Mouse (Mus musculus) heart, embryonic 14.5 days (tissue): ENCODE data around the gene Park7. TPM values are rescaled to one million over a fixed set of nuclear protein-coding genes. Genes with fewer than 3 reads are reported as not detected.

Source experiments
- ATAC-seq: fragments of 200-750 bp; cut with Nextera tagmentation; 2 replicates; pipeline ENCODE4 v1.8.0; 2017; ENCODE audit warnings: low read depth, moderate TSS enrichment; ENCODE audit not compliant: insufficient number of reproducible peaks, insufficient read depth, low FRiP score
- H3K27ac ChIP-seq, 2 experiments: fragments of 200-500 bp in 1 of 2; fragments of 300-500 bp in 1 of 2; sonication (generic) in 1 of 2; replicated peaks in 1 of 2; 2 replicates each; pipeline ENCODE4 v1.5.1; 2012 to 2014; ENCODE audit warnings: low read depth in 2 of 2, low read length in 2 of 2, control low read depth in 1 of 2, mild to moderate bottlenecking in 1 of 2, mixed read lengths in 1 of 2; ENCODE audit not compliant: control insufficient read depth in 1 of 2, insufficient read depth in 1 of 2
- H3K27me3 ChIP-seq: fragments of 300-500 bp; sonication (generic); 2 replicates; pipeline ENCODE4 v1.6.1; 2014; ENCODE audit warnings: mild to moderate bottlenecking, low read length, control low read depth; ENCODE audit not compliant: control insufficient read depth, insufficient read depth
- H3K36me3 ChIP-seq: fragments of 300-500 bp; sonication (generic); 2 replicates; pipeline ENCODE4 v1.6.1; 2014; ENCODE audit warnings: mild to moderate bottlenecking, control low read depth, low read length, mixed read lengths; ENCODE audit not compliant: control insufficient read depth, insufficient read depth
- H3K4me1 ChIP-seq, 2 experiments: fragments of 200-500 bp in 1 of 2; fragments of 300-500 bp in 1 of 2; sonication (generic) in 1 of 2; 2 replicates each; pipeline ENCODE4 v1.6.1; 2012 to 2014; ENCODE audit warnings: low read length in 2 of 2, control low read depth in 1 of 2, mixed read lengths in 1 of 2; ENCODE audit not compliant: control insufficient read depth in 2 of 2, insufficient read depth in 2 of 2
- H3K4me2 ChIP-seq: fragments of 300-500 bp; sonication (generic); 2 replicates; pipeline ENCODE4 v1.6.1; 2014; ENCODE audit warnings: mild to moderate bottlenecking, low read length
- H3K4me3 ChIP-seq, 2 experiments: fragments of 200-500 bp in 1 of 2; fragments of 300-500 bp in 1 of 2; sonication (generic) in 1 of 2; 2 replicates each; pipeline ENCODE4 v1.5.1; 2012 to 2014; ENCODE audit warnings: low read length in 2 of 2, mild to moderate bottlenecking in 2 of 2, control low read depth in 1 of 2, low read depth in 1 of 2, moderate library complexity in 1 of 2; ENCODE audit not compliant: control insufficient read depth in 1 of 2, insufficient read depth in 1 of 2
- H3K9ac ChIP-seq: fragments of 300-500 bp; sonication (generic); 2 replicates; pipeline ENCODE4 v1.6.1; 2014; ENCODE audit warnings: mild to moderate bottlenecking, low read length
- H3K9me3 ChIP-seq: fragments of 300-500 bp; sonication (generic); 2 replicates; pipeline ENCODE4 v1.6.1; 2016; ENCODE audit warnings: low read length, control low read depth; ENCODE audit not compliant: control insufficient read depth
- WGBS: fragments of 180-500 bp; shearing (Covaris S2); extraction: QIAGEN DNeasy Blood & Tissue Kit; methylation state at CpG from one replicate; pipeline ENCODE4 v1.1.7; 2014; 5-methylcytosine and 5-hydroxymethylcytosine counted together
- polyA plus RNA-seq: library from polyadenylated mRNA; unstranded; fragments of >200 nt; fragmentation: Nextera tagmentation; extraction: Ambion mirVana; gene quantifications from 2 replicates; pipeline ENCODE4 v1.2.1, GENCODE M21; 2014

The Park7 gene
- polyA plus RNA-seq, 1 experiment from 2014 or later: 351 TPM

GRCm38 (mm10) chr4:150872139-150872651 is 42.0 kb downstream of the Park7 start:
- 36% methylated on average over 9 of the region's 9 CpGs for WGBS
- Histone ChIP-seq H3K9ac (peak overlapping the region; percentile 2; the same call in 1 of the 2 replicates), H3K4me3 (no peak overlapping the region), H3K27me3 (no peaks in the 10 kb centered on the region), H3K4me1 (peaks cover 25 to 26% of the 10 kb centered on the region in 2 experiments), H3K4me2 (no peak overlapping the region), H3K9me3 (no peaks in the 10 kb centered on the region), H3K27ac (peak overlapping the region; percentile 21 to 58; a peak in 3 of 4 replicates), H3K36me3 (peaks cover 16% of the 10 kb centered on the region)
- no peak for ATAC-seq

GRCm38 (mm10) chr4:150871392-150872138 is 42.7 kb downstream of the Park7 start:
- Histone ChIP-seq H3K9ac (peak overlapping the region; percentile 2; the same call in 1 of the 2 replicates), H3K36me3 (peaks cover 22% of the 10 kb centered on the region), H3K27me3 (no peaks in the 10 kb centered on the region), H3K9me3 (no peaks in the 10 kb centered on the region), H3K4me2 (no peak overlapping the region), H3K4me1 (peaks cover 25 to 26% of the 10 kb centered on the region in 2 experiments), H3K27ac (peak overlapping the region; percentile 9 to 58; a peak in 3 of 4 replicates), H3K4me3 (no peak overlapping the region)
- ATAC-seq: peak; percentile 37
- 22% methylated on average over 10 of the region's 10 CpGs for WGBS

- peaks cover 25 to 26% of the 10 kb centered on the region in 2 experiments for H3K4me1 ChIP-seq
- 73% methylated on average over 13 of the region's 13 CpGs for WGBS
- ATAC-seq: no peak
- H3K27ac ChIP-seq: no peak overlapping the region
- no peaks in the 10 kb centered on the region for H3K9me3 ChIP-seq
- no peaks in the 10 kb centered on the region for H3K27me3 ChIP-seq
- no peak overlapping the region for H3K4me3 ChIP-seq
- peaks cover 28% of the 10 kb centered on the region for H3K36me3 ChIP-seq
- no peak overlapping the region for H3K9ac ChIP-seq
- no peak overlapping the region for H3K4me2 ChIP-seq
Measured at GRCm38 (mm10) chr4:150870963-150871391, 43.3 kb downstream of the Park7 start.

GRCm38 (mm10) chr4:150869276-150870197 is 44.7 kb downstream of the Park7 start:
- no peak overlapping the region for H3K27ac ChIP-seq
- H3K36me3 ChIP-seq: peaks cover 35% of the 10 kb centered on the region
- WGBS: 59% methylated on average over 17 of the region's 17 CpGs
- H3K9me3 ChIP-seq: no peaks in the 10 kb centered on the region
- peak overlapping the region; percentile 38; the same call in 1 of the 2 replicates for H3K9ac ChIP-seq
- H3K4me2 ChIP-seq: no peak overlapping the region
- peaks cover 25 to 26% of the 10 kb centered on the region in 2 experiments for H3K4me1 ChIP-seq
- H3K4me3 ChIP-seq: no peak overlapping the region
- no peaks in the 10 kb centered on the region for H3K27me3 ChIP-seq
- no peak for ATAC-seq

- Histone ChIP-seq H3K4me1 (peaks cover 25 to 26% of the 10 kb centered on the region in 2 experiments), H3K36me3 (peaks cover 35% of the 10 kb centered on the region), H3K27me3 (no peaks in the 10 kb centered on the region), H3K9me3 (no peaks in the 10 kb centered on the region), H3K4me3 (no peak overlapping the region), H3K9ac (no peak overlapping the region), H3K4me2 (no peak overlapping the region), H3K27ac (no peak overlapping the region)
- no peak for ATAC-seq
- 67% methylated on average over 2 of the region's 2 CpGs for WGBS
Measured at GRCm38 (mm10) chr4:150868859-150869258, 45.4 kb downstream of the Park7 start.

- no peaks in the 10 kb centered on the region for H3K9me3 ChIP-seq
- WGBS: 73% methylated on average over 6 of the region's 6 CpGs
- no peaks in the 10 kb centered on the region for H3K27me3 ChIP-seq
- peaks cover 35% of the 10 kb centered on the region for H3K36me3 ChIP-seq
- H3K4me2 ChIP-seq: no peak overlapping the region
- no peak overlapping the region for H3K9ac ChIP-seq
- ATAC-seq: no peak
- H3K27ac ChIP-seq: no peak overlapping the region
- peaks cover 25 to 26% of the 10 kb centered on the region in 2 experiments for H3K4me1 ChIP-seq
- no peak overlapping the region for H3K4me3 ChIP-seq
Measured at GRCm38 (mm10) chr4:150868161-150868560, 46.1 kb downstream of the Park7 start.

GRCm38 (mm10) chr4:150866494-150866893 is 47.7 kb downstream of the Park7 start:
- Histone ChIP-seq H3K9me3 (no peaks in the 10 kb centered on the region), H3K4me2 (no peak overlapping the region), H3K27me3 (no peaks in the 10 kb centered on the region), H3K4me1 (peaks cover 16 to 18% of the 10 kb centered on the region in 2 experiments), H3K27ac (no peak overlapping the region), H3K4me3 (no peak overlapping the region), H3K9ac (no peak overlapping the region), H3K36me3 (peaks cover 35% of the 10 kb centered on the region)
- 94% methylated on average over 12 of the region's 12 CpGs for WGBS
- no peak for ATAC-seq
